Mouse (Mus musculus) hindbrain, embryonic 10.5 days (tissue): ENCODE data around the gene Gm19935. TPM values are rescaled to one million over a fixed set of nuclear protein-coding genes. Genes with fewer than 3 reads are reported as not detected.

ENCODE experiments used
- DNase-seq: peaks from one replicate; pipeline ENCODE4 v3.0.0-alpha.2; 2017; ENCODE audit warnings: low spot score
- H3K27ac ChIP-seq: fragments of 300-500 bp; sonication (generic); 2 replicates; pipeline ENCODE4 v1.5.1; 2016; ENCODE audit warnings: mild to moderate bottlenecking, moderate library complexity
- H3K27me3 ChIP-seq: fragments of 300-500 bp; sonication (generic); 2 replicates; pipeline ENCODE4 v1.6.1; 2016; ENCODE audit warnings: mild to moderate bottlenecking; ENCODE audit not compliant: poor library complexity, insufficient read depth, severe bottlenecking
- H3K36me3 ChIP-seq: fragments of 300-500 bp; sonication (generic); 2 replicates; pipeline ENCODE4 v1.6.1; 2016; ENCODE audit warnings: mild to moderate bottlenecking, moderate library complexity
- H3K4me1 ChIP-seq: fragments of 300-500 bp; sonication (generic); replicated peaks from 2 replicates; pipeline ENCODE4 v1.6.1; 2016; ENCODE audit warnings: mild to moderate bottlenecking
- H3K4me3 ChIP-seq: fragments of 300-500 bp; sonication (generic); 2 replicates; pipeline ENCODE4 v1.5.1; 2016; ENCODE audit warnings: mild to moderate bottlenecking, moderate library complexity
- H3K9me3 ChIP-seq: fragments of 300-500 bp; sonication (generic); 2 replicates; pipeline ENCODE4 v1.6.1; 2016; ENCODE audit warnings: mild to moderate bottlenecking, moderate library complexity
- WGBS: fragments of 180-500 bp; shearing (Covaris S2); methylation state at CpG from one replicate; pipeline ENCODE4 v1.1.7; 2016; 5-methylcytosine and 5-hydroxymethylcytosine counted together
- polyA plus RNA-seq: library from polyadenylated mRNA; unstranded; fragments of >200 nt; fragmentation: Nextera tagmentation; extraction: Ambion mirVana; gene quantifications from 2 replicates; pipeline ENCODE4 v1.2.1, GENCODE M21; 2016

Gene Gm19935
- polyA plus RNA-seq, 1 experiment from 2014 or later, result 0.73 TPM

DNA sequence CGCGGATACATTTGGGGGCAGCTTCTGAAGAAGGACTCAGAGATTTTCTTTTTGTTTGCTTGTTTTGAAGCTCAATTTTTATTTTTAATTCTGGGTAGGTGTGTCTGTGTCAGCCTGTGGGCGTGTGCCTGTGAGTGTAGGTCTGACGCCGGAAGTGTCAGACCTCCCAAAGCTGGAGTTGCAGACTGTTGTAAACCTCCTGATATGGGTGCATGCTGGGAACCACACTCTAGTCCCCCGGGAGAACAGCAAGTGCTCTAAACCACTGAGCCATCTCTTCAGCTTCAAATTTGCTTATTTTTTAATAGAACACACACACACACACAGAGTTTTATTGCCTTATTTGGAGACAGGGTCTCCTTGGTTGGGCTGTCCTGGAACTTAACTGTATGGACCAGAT lies 25.9 kb upstream of the Gm19935 start:
- DNase-seq, result no peak
- Histone ChIP-seq H3K27me3 (no peaks in the 10 kb centered on the region), H3K4me3 (no peak overlapping the region), H3K9me3 (no peaks in the 10 kb centered on the region), H3K4me1 (peaks cover 9% of the 10 kb centered on the region; the same call in 1 of the 2 replicates), H3K27ac (peak overlapping the region; percentile 42; the same call in 1 of the 2 replicates), H3K36me3 (no peaks in the 10 kb centered on the region)
- 89% methylated on average over 6 of the region's 6 CpGs for WGBS

DNA sequence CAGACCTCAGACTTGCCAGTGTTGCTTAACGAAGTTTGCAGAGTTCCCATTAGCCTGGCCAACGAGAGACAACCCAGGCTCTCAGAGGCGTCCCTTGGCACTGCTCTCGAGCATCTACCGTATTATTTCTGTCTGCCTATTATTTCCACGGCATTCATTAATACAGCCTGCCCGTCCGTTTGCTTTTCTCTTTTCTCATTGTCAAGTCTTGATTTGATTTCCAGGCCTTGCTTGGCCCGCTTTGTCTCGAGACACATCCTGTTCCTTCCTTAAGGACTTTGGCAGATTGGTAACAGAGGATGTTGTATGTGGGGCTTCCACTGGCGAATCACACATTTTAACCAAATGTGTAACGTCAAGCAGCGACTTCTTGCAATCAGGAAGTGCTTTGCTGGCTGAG lies 24.1 kb upstream of the Gm19935 start:
- Histone ChIP-seq H3K27ac (peak overlapping the region; percentile 46; the same call in 1 of the 2 replicates), H3K9me3 (no peaks in the 10 kb centered on the region), H3K27me3 (no peaks in the 10 kb centered on the region), H3K36me3 (no peaks in the 10 kb centered on the region), H3K4me3 (no peak overlapping the region), H3K4me1 (peaks cover 9% of the 10 kb centered on the region; the same call in 1 of the 2 replicates)
- no peak for DNase-seq
- WGBS, result 80% methylated on average over 13 of the region's 13 CpGs

DNA sequence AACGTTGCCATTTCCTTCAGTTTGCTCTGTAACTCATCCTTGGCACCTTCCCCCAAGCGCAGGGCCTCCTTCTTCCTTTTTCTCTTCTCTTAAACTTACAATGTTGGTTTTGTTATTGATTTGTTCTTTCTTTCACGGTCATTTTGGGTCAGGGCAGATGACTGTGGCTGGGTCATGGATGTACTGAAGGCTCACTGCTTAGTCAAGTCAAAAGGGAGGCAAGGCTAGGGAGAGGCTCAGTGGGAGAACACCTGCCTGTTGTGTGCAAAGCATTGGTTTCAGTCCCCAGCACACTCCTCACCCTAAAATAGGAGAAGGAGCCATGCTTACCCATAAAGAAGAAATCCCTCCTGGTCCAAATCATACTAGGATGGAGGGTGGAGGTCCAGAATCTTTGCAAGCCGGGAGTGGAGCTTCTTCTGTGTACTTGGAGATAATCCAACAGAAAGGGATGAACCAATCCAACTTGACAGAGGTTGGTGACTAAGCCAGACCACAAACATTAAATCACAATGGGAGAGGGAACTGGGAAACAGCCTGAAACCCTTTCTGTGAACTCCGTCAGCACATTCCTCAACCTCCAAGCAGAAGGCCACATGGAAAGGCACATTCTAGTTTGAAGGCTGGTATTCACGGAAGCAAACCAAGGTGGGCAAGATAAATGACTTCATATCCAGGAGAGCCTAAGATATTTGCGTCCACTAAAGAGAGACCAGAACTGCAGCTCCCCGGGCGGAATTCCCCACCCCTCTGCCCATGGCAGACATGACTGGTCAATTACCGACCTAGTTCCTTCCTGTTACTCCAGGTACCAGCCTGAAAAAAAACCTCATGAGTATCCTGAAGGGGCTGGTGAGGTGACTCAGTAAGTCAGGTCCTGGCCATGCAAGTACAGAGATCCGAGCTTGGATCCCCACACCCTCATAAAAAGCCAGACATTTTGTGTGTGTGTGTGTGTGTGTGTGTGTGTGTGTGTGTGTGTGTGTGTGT lies 22.8 kb upstream of the Gm19935 start:
- Histone ChIP-seq H3K27me3 (no peaks in the 10 kb centered on the region), H3K4me1 (peaks cover 9% of the 10 kb centered on the region; the same call in 1 of the 2 replicates), H3K9me3 (no peaks in the 10 kb centered on the region), H3K36me3 (no peaks in the 10 kb centered on the region), H3K27ac (no peak overlapping the region), H3K4me3 (no peak overlapping the region)
- no peak for DNase-seq
- WGBS, result 80% methylated on average over 11 of the region's 11 CpGs

DNA sequence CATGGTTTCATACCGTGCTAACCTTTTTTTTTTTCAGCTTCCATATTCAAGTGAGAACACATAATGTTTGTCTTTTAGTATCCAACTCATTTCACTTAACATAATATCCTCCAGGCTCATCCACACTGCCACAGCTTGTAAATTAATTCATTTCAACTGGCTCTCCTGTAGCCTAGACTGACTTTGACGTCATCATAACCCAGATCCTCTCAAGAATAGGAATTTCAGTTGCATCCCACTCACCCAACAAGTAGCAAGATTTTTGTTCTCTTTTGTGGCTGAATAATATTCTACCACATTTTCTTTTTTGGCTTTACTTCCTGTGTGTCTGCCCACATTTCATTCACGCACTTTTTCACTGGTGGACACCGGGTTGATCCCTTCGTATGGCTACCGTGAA lies 20.2 kb upstream of the Gm19935 start:
- Histone ChIP-seq H3K9me3 (no peaks in the 10 kb centered on the region), H3K4me1 (peaks cover 28% of the 10 kb centered on the region), H3K27ac (no peak overlapping the region), H3K4me3 (no peak overlapping the region), H3K27me3 (no peaks in the 10 kb centered on the region), H3K36me3 (no peaks in the 10 kb centered on the region)
- DNase-seq, result no peak
- 95% methylated on average over 6 of the region's 6 CpGs for WGBS

DNA sequence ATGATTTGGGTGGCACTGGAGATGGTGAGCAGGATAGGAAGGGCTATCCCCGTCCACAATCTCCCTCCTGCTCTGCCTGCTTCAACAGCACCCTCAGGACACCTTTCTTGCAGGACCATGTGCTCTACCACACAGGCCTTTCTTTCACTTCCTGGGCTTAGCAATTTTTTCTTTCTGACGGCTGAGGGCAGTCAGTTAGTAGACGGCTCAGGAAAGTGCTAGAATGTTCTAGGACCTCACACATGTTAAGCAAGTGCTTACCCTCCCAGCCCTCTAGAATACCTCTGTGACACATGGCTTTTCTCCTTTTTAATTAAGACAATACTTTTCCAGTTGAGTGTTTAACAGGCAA lies 17.1 kb upstream of the Gm19935 start:
- Histone ChIP-seq H3K4me1 (peaks cover 32% of the 10 kb centered on the region), H3K4me3 (no peak overlapping the region), H3K9me3 (no peaks in the 10 kb centered on the region)

DNA sequence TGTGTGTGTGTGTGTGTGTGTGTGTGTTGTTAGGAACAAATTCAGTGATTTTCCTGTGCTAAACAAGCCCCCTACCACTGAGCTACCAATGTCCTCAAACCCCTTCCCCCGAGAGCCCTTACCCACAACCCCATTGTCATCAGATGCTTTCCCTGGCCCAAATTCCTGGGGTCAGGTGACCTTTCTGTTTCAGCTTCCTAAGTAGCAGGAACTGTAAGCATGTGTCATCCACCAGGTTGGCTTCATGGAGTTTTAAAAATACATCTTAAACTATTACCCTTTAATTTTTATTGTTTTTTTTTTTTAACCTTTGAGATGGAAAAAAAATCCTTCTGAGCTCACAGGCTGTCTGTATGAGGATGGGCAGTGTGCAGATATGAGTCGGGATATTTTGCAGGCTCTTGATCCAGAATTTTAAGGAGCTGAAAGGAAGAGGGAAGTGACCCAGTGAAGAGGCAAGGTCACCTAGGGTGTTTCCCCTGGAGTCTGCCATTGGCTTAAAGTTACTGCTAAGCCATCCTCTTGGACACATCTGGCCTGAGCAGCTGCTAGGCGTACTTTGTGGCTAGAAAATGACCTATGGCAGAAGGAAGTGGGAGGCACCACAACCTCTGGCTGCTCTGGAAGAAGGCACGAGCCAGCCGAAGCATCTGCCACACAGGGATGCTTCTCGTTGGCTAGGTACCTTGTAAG lies 16.6 kb upstream of the Gm19935 start:
- Histone ChIP-seq H3K27ac (peak overlapping the region; percentile 35), H3K4me3 (no peak overlapping the region)

More for the DNA sequence above, 17.1 kb upstream of the Gm19935 start:
- Histone ChIP-seq H3K36me3 (no peaks in the 10 kb centered on the region), H3K27ac (peak overlapping the region; percentile 35), H3K27me3 (no peaks in the 10 kb centered on the region)
- WGBS, result 88% methylated on average over 3 of the region's 3 CpGs
- DNase-seq, result no peak

DNA sequence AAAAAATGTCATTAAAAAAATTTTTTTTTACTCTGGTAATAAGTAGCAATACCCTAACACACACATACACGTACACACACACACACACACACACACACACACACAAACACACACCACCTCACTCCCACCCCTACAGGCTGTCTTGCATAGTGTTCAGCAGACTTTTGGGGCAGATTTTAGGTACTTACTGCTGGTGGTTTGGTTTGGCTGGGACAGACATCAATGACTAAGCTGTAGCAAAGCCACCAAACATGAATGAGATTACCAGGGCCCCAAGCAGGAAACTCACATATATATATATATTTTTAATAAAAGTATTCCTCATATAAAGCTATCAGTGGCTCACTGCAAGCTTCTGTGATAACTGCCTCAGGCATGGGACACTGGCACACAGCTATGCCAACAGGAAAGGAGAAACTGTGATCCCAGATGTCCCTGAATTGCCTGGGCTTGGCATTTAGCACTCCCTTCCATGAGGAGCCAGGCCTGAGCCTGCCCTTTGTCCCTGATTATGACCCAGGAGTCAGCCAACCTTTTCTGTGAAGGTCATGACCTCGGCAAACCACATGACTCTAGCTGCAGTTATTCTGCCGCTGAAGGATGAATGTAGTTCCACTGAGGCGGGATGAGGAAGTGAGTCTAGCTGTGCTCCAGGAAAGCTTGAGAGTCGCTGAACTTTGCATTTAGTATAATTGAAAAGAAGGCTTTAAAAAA lies 15.5 kb upstream of the Gm19935 start:
- WGBS, result 31% methylated on average over 5 of the region's 5 CpGs
- Histone ChIP-seq H3K36me3 (no peaks in the 10 kb centered on the region), H3K4me3 (no peak overlapping the region), H3K4me1 (peaks cover 46% of the 10 kb centered on the region), H3K27ac (peak overlapping the region; percentile 53; the same call in 1 of the 2 replicates), H3K27me3 (no peaks in the 10 kb centered on the region), H3K9me3 (no peaks in the 10 kb centered on the region)
- peak; percentile 47 for DNase-seq

More for the DNA sequence above, 16.6 kb upstream of the Gm19935 start:
- peaks cover 35% of the 10 kb centered on the region for H3K4me1 ChIP-seq
- H3K9me3 ChIP-seq, result no peaks in the 10 kb centered on the region
- WGBS, result 65% methylated on average over 6 of the region's 6 CpGs
- H3K27me3 ChIP-seq, result no peaks in the 10 kb centered on the region
- no peaks in the 10 kb centered on the region for H3K36me3 ChIP-seq
- no peak for DNase-seq

DNA sequence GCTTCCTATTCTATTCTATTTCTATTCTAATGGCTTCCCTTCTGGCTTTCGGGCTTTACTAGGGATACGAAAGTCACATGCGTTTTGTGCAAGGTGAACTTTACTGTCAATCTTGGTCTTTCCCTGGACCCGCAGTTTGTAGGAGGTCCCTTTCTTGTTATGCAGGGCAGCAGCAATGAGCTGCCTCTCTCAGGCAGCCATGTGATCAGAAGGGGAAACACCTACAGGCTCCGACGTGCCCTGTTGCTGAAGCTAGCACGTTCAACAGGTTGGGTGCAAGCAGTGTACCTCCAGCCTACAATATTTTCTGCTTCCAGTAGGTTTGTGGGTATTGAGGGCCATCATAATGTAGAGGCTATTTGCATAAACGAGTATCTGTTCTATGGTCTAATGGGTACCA lies 13.8 kb upstream of the Gm19935 start:
- Histone ChIP-seq H3K27me3 (no peaks in the 10 kb centered on the region), H3K9me3 (no peaks in the 10 kb centered on the region), H3K36me3 (no peaks in the 10 kb centered on the region), H3K4me1 (peaks cover 46% of the 10 kb centered on the region), H3K4me3 (no peak overlapping the region), H3K27ac (no peak overlapping the region)
- DNase-seq, result no peak
- 62% methylated on average over 8 of the region's 8 CpGs for WGBS

DNA sequence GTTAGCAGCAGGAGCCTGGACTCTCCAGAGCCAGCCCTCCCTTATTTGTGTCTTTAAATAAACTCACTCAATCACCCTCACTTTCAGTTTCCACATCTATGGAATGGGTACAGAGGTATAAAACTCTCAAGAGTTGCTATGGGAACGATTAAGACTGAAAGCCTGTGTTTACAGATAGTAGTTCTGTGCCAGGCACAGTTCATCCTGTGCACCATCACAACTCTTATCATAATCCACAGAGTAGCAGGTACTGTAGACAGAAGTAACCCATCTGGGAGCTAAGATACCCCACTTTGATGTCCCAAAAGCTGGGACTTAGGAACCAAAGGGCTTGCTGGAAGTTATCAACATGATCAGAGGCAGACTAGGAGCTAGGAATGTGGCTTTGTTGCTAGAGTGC lies 12.6 kb upstream of the Gm19935 start:
- Histone ChIP-seq H3K27me3 (no peaks in the 10 kb centered on the region), H3K9me3 (no peaks in the 10 kb centered on the region), H3K36me3 (no peaks in the 10 kb centered on the region), H3K27ac (peak overlapping the region; percentile 89; the same call in 1 of the 2 replicates), H3K4me3 (peak overlapping the region; percentile 56; the same call in 1 of the 2 replicates), H3K4me1 (peaks cover 46% of the 10 kb centered on the region)
- DNase-seq, result no peak
- 86% methylated on average over 1 of the region's 1 CpGs for WGBS

DNA sequence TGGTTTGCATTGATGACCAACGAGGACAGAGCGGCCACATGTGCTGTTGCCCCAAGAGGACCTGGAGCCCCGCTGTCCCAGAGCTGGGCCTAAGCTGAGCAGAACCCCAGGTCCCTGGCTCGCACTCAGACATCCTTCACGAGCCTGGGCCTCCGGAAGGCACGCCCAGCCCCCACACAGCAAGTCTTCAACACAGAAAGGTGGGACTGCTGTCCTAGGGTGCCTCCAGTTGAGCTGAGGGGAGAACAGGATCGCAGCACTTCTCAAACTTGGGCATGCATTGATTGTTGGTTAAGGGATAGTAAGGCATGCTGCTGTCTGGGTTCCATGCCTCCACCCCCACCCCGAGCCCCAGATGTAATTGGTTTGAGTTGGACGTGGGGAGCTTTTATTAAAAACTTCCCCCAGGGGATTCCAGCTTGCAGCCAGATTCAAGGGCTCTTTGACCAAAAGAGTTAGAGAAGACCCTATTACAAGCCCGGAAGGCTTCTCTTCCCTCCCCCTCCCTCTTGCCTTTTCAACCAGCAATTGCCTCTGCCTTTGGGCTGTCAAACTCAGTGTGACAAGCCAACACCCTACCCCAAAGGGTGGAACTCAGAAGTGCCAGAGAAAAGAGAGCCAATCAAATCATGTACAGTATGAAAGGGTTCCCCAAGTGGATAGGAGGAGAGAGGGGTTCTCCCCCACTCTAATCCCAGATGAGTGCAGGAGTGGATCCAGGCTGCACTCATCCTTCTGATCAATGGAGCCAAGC lies 12.0 kb upstream of the Gm19935 start:
- peak overlapping the region; percentile 56 for H3K4me3 ChIP-seq
- WGBS, result 3% methylated on average over 11 of the region's 11 CpGs

DNA sequence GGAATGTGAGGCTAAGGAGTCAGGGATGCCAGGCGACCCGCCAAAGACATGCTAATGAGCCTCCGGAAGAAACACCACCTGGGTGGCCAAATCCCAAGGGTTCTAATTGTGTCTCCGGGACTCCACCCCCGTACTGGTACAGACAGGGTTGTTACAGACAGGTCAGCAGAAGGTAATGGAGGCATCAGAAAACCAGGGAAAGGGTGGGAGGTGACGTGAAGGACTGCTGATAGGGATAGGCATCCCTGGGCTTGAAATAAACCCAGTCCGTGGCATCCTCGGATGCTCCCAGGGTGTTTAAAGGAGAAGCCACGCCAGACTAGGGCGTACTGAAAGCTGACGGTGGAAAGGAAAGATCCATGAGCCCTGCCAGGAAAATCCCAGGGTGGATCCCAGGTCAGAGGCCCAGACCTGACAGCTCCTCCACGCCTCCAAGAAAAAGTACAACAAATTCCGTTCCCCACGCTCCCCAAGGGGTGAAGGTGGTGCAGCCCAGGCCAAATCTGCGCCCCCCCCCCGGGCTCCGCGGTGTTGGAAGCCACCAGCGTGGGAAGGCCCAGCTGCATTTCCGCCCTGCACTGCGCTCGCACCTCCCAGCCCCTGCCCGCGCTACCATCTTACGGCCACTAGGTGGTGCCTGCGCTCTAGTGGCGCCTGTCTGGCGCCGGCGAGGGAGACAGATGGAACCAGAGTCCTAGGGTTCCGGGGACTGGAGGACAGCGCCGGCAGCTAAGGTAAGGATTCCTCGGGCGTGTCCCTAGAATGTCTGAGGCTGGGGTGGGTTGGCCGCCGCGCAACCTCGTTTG lies 11.2 kb upstream of the Gm19935 start, which contains the start of gene Chd9:
Gene Chd9, plus strand, starts transcription at position 172 of the 806 bp plus-strand sequence.
- Histone ChIP-seq H3K27me3 (no peaks in the 10 kb centered on the region), H3K4me1 (peaks cover 36% of the 10 kb centered on the region)

More for the DNA sequence above, 12.0 kb upstream of the Gm19935 start:
- Histone ChIP-seq H3K9me3 (no peaks in the 10 kb centered on the region), H3K27me3 (no peaks in the 10 kb centered on the region), H3K4me1 (peaks cover 44% of the 10 kb centered on the region), H3K27ac (peak overlapping the region; percentile 89), H3K36me3 (no peaks in the 10 kb centered on the region)
- DNase-seq, result no peak

More for the DNA sequence above, 11.2 kb upstream of the Gm19935 start, which contains the start of gene Chd9:
- under 1% methylated on average over 39 of the region's 39 CpGs for WGBS
- DNase-seq, result peak; percentile 94
- Histone ChIP-seq H3K4me3 (peak within 1 kb of the TSS; percentile 56), H3K9me3 (no peaks in the 10 kb centered on the region), H3K27ac (peak within 1 kb of the TSS; percentile 89), H3K36me3 (no peaks in the 10 kb centered on the region)
